Mouse (Mus musculus): Measurements from ENCODE around the gene Olfr1441.

DNA sequence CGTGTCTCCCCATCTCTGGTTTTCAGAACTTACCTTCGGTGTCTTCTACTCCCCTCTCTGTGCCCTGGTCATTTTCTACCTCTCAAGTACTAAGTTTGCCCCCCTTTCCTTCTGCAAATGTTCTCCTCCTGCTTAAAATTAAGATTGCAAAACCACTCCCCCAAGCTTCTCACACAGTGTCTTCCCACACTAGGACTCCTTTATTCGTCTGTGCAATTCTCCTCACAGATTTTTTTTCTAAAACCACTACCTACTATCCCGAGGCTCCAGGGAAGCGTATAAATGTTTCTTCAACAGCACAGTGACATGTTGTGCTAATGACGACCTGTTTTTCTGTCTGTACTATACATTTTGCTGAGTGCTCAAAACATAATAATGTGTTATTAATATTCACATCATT is 3.3 kb downstream of the Olfr1441 start:
- TF ChIP-seq POLR2A (IDR thresholded peaks at IDR 0.05; ENCODE audit: insufficient read length, low read depth) (no peak), MAX (IDR thresholded peaks at IDR 0.05; ENCODE audit: low read depth) (no peak), CEBPB (IDR thresholded peaks at IDR 0.05; ENCODE audit: insufficient read depth, poor library complexity, severe bottlenecking) (no peak), POLR2AphosphoS2 (IDR thresholded peaks at IDR 0.05; ENCODE audit: insufficient read length, low read depth) (no peak), USF1 (IDR thresholded peaks at IDR 0.05; ENCODE audit: low read depth) (no peak), MYOD1 (IDR thresholded peaks at IDR 0.05; ENCODE audit: control insufficient read depth in 1 of 3, insufficient read length in 2 of 3, low read depth in 2 of 3) (no peak), SRF (IDR thresholded peaks at IDR 0.05; ENCODE audit: control insufficient read depth, insufficient read length, low read depth) (no peak), TCF12 (IDR thresholded peaks at IDR 0.05; ENCODE audit: insufficient read depth, poor library complexity, severe bottlenecking) (no peak), MYOG (IDR thresholded peaks at IDR 0.05; ENCODE audit: control insufficient read depth in 1 of 3, insufficient read depth in 1 of 3, insufficient read length in 2 of 3, low read depth in 2 of 3) (no peak)

Measured in myocyte (in vitro differentiated cells).